Mouse (Mus musculus): ENCODE results near the gene Olfr1034.
"Not testable (repeated sequence)": the region's sequence is repeated elsewhere in the genome, so short reads cannot be mapped to it uniquely, and the experiment has no call there.

The Olfr1034 gene

DNA sequence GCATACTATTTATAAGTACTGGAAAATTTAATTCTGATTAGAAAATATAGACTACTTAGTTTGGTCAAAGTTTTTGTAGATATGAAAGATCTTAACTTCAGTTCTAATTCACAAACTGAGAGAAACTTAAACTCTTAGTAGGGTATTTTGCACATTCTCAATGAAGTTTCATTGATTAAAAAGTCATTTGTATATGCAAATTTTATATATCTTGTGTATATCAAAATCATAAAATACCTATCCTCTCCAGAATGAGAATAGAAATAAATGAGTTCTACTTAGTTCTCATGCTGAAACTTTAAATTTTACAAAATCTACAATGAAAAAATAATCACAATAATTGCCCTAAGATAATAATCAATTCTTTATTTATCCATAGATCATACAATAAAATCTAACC, at the start of gene Olfr1034:
Gene Olfr1034 (plus strand): TSS at position 301 of the 400 bp plus-strand sequence.
- no peak for DNase-seq

DNA sequence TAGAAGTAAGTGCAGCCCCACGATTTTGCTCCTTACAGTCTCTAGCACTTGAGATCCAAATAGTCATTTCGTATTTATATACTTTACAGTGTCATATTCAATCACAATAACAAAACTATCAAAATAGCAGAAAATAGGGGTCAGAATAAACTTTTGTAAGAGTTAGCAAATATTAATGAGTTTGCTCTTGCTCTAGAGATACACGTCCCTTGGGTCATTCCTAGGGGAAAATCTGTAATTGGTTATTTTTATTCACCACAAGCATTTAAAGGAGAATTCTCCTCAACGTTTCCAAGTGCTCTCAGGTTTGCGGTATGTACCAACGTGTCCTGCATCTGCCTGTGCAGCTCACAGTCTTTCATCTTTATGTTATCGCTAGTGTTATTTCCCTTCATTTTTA, 40.4 kb upstream of the Olfr1034 start, which contains the start of gene Olfr1032:
Gene Olfr1032 (plus strand): TSS at position 301 of the 400 bp plus-strand sequence.
- DNase-seq, result no peak

GRCm38 (mm10) chr2:86020406-86020805, 25.3 kb upstream of the Olfr1034 start, which contains the start of gene Olfr1033:
Gene Olfr1033 (plus strand): TSS chr2:86020633.
- not testable (repeated sequence) for DNase-seq

DNA sequence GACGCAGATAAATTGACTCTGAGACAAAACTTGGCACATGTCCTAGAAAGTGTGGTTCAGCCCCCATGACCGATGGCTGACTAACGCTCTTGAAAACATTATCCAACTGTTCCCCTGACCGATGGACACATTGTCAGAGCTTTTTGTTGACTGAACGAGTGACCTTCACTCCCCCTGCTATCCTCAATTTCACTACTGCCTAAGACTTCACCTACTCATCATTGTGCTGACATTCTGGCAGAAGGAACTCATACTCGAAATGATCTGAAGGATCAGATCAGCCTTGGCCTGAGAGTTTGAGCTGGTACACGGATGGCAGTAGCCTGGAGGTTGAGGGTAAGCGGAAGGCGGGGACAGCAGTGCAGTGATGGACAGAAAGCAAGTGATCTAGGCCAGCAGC, 24.1 kb upstream of the Olfr1034 start:
- DNase-seq, result not testable (repeated sequence)

DNA sequence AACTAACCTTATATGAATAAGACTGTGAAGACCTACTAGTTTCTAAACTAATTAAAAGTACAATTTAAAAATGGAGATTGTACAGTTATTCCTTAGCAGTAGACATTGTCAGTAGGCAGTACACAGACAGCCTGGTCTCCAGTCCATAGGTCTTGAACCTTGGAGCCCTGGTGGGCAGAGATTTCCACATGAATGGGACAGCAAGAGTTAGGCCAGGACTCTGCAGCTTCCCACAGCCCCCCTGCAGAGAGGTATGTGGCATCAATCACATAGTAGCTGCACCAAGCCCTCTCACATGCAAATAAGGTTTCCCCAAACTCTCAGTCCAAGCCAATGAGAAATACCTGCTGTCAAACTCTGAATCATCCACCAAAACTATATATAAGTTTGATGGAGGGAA, 5.1 kb downstream of the Olfr1034 start:
- not testable (repeated sequence) for DNase-seq

GRCm38 (mm10) chr2:86063766-86064165, 18.1 kb downstream of the Olfr1034 start:
- DNase-seq, result not testable (repeated sequence)

GRCm38 (mm10) chr2:86070189-86070588, 24.5 kb downstream of the Olfr1034 start:
- no peak for DNase-seq

DNA sequence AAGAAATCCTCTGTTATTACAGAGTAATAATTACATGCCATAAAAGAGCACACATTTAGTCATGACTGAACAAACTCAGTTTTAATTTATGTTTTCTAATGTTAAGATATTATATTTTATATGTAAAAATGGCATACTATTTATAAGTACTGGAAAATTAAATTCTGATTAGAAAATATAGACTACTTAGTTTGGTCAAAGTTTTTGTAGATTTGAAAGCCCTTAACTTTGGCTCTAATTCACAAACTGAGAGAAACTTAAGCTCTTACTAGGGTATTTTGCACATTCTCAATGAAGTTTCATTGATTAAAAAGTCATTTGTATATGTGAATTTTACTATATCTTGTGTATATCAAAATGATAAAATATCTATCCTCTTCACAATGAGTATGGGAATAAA, 28.0 kb downstream of the Olfr1034 start, which contains the start of gene Olfr1036:
Gene Olfr1036 (plus strand): TSS at position 301 of the 400 bp plus-strand sequence.
- not testable (repeated sequence) for DNase-seq

GRCm38 (mm10) chr2:86080478-86080877, 34.8 kb downstream of the Olfr1034 start:
- DNase-seq, result not testable (repeated sequence)

- no peak for DNase-seq
Observed at GRCm38 (mm10) chr2:86087285-86087684, 41.6 kb downstream of the Olfr1034 start, which contains the start of gene Olfr1037. Gene Olfr1037 (minus strand): TSS chr2:86087385.
